Mouse (Mus musculus): Measurements from ENCODE around the gene Olfr457.
"Not testable (repeated sequence)": the region's sequence is repeated elsewhere in the genome, so short reads cannot be mapped to it uniquely, and the experiment has no call there.

The Olfr457 gene

DNA sequence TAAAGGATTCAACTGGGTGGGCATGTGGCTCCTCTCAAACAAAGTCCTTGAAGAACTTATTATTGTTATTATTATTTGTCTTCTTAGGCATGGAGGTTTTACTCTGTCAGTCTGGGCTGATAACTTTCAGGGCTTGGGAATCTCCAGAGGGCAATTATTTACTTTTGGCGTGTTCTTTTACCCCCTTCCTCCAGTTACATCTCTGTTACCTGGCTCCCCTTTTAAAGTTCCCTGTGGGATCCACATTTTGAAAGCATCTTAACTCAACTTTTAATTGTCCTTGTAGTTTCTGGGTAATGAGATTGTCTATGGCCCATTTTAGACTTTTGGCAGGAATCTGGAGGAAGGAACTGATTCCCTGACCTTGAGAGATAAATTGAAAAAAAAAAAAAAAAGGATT is at the start of gene Olfr457:
Gene Olfr457, minus strand, starts transcription at position 101 of the 400 bp plus-strand sequence.
- no peak for DNase-seq

DNA sequence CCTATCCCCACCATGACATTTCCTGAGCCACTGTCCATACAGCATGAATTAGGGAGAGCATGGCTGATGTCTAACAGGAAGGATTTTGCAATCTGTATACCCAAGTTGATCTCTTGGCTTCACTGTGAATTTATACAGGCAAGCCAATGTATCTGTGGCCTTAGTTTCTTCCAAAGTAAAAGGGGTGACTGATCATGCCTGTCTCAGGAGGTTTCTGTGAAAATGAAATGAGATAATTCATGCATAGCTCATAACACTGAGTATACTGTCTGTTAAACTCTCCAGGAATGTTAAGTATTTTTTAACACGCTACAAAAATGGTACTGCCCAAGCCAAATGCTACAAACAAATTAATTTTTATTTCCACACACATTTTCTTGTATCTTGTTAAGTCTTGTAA is 37.3 kb upstream of the Olfr457 start:
- DNase-seq: no peak

DNA sequence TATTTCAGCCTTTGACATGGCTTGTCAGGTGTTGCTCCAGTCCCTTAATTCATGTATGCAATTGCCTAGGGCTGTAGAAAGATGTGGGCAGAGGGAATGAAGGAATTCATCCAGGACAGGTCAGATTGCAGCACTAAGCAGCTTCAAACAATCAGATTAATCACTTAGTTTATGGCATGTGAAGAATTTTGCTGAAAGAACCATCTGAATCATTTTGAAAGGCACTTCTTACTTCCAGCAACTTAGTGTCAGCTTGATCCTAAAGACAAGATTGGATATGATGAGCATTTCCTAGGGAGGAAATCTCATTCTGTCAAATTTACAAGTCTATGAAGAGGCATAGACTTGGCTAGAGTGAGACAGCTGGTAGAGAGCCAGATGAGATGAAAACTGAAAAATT is 33.2 kb upstream of the Olfr457 start:
- DNase-seq: no peak

DNA sequence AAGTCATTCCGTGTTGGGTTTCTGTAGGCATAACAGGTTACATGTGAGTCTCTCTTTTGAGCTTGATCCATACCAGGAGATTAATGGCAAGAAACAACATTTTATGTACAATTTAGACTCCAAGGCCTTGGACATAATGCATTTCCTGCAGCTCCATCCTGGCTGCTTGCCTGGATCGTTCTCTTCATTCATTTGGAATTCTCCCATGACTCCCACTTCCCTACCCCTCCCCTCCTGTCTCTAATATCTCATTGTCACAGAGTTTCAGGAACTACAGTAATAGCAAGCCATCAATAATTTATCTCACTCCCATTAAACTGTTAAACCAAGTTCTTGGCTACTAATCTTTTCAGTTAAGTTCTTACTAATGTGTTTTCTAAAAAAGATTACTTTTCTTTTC is 27.3 kb upstream of the Olfr457 start:
- DNase-seq: no peak

DNA sequence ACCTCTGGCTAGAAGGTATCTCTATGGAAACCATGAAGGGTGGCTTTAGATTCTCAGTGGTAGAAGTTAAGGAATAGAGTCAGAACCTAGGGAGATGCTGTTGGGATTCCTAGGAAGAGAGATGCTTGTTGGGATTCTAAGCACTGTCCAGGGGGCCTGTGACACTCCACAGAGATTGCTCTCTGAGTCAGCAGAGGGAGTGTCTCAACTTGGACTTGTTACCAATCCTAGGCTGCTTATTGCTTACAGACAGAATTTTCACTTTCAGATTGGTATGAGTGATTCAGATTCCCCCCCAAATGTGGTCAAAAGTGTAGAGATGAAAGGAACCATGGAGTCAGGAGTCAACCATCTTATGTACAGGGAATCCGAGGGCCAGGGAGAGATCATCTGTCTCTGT is 13.6 kb upstream of the Olfr457 start:
- no peak for DNase-seq

DNA sequence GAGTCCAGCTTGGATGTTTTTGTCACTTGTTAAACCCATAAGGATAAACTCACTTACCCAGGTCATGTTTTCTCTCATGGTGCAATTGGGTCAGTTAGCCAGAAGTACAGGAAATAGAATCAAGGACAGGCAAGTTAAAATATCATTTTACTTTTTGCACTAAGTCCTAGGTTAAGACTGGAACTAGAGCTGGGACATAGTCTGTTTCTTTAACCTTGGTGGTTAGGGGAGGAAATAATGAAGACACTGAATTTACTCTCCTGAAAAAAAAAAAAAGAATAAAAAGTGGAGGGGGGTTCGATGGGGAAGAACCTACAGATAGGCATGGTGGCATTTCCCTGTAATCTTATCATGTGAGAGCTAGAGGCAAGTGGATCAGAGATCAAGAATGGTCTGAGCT is 11.0 kb upstream of the Olfr457 start, which contains the start of gene Olfr456:
Gene Olfr456, minus strand, starts transcription at position 101 of the 400 bp plus-strand sequence.
- DNase-seq: no peak

DNA sequence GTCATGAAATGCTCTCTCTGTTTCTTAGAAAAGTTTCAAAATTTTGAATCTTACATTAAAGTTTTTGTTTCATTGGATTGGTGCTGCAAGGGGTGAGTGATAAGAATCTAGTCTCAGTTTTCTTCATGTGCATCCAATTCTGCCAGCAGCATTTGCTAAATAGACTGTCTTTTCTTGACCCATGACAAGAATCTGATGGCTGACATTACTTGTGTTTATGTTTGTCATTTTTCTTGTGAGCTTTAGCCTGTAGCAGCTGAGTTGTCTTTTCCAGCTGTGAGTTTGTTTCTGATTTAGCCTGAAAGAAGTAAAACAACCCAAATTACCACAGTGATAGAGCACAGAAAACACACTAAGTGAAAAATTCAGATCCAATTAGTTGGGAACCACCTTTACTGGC is 8.5 kb upstream of the Olfr457 start:
- DNase-seq: no peak

DNA sequence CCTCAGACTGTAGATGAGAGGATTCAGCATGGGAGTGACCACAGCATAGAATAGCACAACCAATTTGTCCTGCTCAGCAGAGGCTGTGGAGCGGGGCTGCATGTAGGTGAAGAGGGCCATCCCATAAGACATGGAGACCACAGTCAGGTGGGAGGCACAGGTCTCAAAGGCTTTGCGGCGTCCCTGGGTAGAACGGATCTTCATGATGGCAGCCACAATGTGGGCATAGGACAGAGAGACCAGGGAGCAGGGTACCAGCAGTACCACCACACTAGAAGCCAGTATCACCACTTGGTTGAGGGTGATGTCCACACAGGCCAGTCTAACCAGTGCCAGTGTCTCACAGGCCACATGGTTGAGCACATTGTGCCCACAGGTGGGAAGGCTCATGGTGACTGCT is 4.8 kb downstream of the Olfr457 start:
- DNase-seq: not testable (repeated sequence)

DNA sequence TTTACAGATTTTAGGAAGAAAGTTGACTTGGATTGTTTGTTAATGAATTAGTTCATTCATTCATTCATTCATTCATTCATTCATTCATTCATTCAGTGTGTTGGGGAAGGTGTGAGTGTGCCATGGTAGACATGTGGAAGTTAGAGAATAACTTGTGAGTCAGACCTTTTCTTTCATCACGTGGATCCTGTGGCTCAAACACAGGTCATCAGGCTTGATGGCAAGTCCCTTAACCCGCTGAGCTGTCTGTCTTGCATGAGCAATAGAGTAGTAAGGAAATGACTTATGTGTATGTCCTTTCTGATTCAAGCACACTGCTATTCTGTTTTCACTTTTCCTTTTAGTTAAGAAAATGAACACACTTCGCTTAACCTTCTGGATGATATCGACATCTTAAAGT is 5.6 kb downstream of the Olfr457 start:
- DNase-seq: no peak

DNA sequence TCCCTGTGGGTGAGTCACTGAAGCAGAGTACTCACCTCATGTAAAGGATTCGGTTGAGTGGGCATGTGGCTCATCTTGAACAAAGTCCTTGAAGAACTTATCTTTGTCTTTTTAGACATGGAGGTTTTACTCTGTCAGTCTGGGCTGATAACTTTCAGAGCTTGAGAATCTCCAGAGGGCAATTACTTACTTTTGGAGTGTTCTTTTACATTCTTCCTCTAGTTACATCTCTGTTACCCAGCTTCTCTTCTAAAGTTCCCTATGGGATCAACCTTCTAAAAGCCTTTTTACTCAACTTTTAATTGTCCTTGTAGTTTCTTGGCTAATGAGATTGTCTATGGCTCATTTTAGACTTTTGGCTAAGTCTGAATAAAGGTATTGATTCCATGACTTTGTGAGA is 11.0 kb downstream of the Olfr457 start, which contains the start of gene Olfr458:
Gene Olfr458, minus strand, starts transcription at position 101 of the 400 bp plus-strand sequence.
- no peak for DNase-seq

DNA sequence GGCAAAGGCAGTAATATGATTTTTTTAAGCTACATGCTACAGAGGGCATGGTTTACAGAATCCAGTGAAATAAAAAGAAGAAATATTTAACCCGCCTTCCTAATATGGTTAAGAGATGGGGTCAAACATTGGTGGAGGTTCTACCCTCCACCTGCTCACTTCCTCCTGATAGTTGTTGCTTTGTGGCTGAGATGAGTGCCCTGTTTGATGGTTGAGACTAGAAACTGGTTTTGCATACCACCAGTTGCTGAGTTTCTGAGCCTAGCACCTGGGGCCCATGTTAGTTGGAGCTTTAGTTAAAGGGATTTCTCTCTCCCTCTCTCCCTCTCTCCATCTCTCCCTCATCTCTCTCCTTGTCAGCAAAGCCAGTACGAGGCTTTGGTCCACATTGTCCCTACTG is 28.8 kb downstream of the Olfr457 start:
- no peak for DNase-seq

DNA sequence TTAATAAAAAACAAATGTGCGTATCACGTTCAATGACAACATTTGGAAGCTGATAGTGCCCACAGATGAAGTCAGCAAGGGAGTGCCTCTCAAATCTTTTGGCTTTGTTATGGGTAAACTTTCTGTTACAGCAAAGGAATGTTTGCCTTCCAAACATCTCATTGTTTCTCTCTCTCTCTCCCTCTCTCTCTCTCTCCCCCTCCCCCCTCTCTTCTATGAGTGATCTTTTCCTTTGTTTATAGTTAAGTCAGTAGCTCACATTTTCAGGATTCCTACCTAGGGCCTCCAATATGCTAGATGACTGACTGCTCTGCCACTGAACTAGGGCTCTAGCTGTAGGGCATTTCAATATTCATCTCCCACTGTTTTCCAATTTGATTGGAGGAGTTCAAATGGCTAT is 31.6 kb downstream of the Olfr457 start:
- no peak for DNase-seq

DNA sequence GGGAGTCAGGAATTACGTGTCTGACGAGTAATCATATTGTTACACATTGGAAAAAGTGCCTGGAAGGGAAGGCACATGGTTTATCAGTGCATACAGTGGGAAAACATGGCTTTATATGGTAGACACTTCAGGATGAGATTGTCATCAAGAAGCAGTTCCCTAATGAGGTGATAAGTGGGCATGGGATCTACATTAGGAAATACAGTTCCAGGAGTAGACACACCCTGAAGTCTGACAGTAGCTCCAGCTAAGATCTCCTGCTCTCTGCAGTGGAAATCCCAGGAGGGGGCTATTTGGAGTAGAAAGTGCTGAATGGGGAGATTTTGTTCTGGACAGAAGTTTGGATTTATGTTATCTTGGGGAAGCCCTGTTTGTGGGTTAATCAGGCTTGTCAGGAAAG is 34.7 kb downstream of the Olfr457 start:
- no peak for DNase-seq

DNA sequence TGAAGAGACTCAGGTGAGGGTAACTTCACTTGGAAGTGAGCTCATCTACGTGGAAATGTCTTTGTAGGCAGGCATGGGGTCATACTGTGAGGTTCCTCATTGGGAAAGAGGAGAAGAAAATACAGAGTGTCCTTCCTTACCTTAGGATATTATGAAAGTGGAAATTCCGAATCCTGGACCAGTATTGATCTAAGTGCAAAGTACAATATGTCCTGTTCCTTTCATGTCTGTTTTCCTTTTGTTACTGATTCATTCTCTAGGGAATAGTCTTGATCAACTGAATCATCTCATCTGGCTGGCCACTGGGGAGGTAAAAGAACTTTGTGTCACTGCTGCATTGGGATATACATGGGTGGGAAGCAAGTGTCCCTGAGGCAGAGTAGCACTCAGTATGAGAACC is 40.6 kb downstream of the Olfr457 start:
- no peak for DNase-seq

DNA sequence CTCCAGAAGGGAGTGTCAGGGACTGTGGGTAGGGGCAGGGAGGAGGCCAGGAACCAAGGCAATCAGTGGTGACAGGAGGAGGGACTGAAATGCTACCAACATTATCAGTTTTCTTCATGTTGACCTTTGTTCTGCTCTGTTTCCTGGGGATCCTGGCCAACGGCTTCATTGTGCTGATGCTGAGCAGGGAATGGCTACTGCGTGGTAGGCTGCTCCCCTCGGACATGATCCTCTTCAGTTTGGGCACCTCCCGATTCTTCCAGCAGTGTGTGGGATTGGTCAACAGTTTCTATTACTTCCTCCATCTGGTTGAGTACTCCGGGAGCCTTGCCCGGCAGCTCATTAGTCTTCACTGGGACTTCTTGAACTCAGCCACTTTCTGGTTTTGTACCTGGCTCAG is 41.7 kb downstream of the Olfr457 start, which contains the start of gene Tas2r126:
Gene Tas2r126, plus strand, starts transcription at position 90 of the 400 bp plus-strand sequence.
- no peak for DNase-seq

DNA sequence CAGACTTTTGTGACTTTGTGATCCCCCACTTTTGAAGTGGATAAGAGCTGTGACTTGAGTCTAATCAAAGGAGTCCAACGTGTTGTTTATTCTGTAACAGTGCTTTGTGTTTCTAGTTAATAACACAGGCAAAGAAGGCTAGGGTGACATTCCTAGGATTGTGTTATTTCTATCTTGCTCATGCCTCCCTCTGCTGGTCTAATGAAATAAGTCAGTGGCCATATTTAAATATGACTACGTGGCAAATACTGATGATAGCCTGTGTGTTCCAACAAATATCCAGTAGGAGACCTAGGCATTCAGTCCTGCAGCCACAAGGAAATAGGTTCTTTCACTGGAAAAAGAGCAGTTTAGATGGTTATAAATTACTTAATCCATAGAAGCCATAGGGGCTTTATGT is 42.6 kb downstream of the Olfr457 start:
- DNase-seq: no peak

DNA sequence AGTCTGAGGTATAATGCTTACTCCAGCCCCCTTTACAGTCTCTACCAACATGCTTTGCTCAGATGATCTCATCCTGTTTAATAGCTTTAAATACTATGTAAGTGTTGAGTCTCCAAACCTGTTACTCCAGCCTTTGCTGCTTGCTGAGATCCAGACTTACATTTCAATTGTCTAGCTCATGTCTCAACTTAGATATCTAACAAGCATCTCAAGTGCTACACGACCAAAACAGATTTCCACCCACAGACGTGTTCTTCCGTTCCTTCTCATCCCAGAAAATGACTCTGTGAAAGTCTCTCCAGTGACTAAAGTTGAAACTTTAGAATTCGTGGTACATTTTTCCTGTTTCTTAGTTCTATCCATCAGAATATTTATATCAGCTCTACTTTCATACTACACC is 49.8 kb downstream of the Olfr457 start:
- DNase-seq: no peak

DNA sequence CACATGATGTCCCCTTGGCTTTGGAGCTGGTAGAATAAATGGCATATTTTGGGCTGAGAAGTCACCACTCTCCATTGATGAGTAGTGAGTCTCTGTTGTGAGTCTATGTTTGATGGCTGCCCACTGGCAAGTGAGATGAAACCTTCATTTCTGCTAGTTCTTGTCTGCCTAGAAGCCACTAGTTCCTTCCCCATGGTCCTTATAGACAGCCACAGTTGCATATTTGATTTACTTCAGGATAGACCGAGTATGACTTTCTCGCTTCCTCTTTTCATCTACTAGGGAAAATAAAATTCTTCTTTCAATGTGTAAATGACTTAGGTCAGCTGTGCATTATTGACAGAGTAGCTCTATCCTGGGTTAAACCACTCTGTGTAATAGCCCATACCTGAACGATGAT is 51.7 kb downstream of the Olfr457 start:
- no peak for DNase-seq

DNA sequence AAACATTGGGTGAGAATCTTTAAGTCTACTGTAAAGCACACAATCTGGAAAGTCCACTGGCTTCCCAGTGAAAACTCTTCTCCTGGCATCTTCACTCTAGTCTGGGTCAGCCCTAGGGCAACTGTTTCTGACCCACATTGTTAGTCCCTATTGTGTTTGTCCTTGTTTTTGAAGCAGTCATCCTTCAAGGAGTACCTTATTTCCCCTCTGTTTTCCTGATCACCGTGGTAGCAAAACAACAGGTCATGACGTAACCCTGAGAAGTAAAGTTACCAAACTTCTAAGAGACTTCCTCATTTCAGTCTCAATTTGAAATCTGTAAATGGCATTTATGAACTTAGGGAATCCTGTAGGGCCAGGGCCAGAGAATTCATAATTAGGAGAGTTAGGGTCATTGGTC is 54.7 kb downstream of the Olfr457 start:
- DNase-seq: no peak

DNA sequence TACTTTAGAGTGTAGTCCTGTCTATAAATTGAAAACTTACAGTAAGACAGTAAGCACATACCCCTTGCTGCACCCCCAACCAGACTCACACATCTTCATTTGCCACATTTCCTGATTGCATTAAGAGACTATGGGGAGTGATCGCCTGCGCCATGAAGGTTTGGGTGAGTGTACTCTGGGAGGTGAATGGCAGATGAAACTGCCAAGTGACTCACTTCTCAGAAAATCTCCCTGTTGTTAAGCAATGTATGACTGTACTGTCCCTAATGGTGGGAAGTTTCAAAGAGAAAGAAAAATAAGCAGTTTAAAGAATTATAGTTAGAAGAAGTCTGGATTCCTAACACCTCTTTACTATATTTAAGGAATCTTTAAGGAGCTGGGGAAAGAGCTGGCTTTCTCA is 56.7 kb downstream of the Olfr457 start:
- DNase-seq: no peak

All from cerebellum, adult 18-20 months (tissue).